Comparison of ENCODE assay signal across 40 mouse cellular contexts in the genomic region with DNA sequence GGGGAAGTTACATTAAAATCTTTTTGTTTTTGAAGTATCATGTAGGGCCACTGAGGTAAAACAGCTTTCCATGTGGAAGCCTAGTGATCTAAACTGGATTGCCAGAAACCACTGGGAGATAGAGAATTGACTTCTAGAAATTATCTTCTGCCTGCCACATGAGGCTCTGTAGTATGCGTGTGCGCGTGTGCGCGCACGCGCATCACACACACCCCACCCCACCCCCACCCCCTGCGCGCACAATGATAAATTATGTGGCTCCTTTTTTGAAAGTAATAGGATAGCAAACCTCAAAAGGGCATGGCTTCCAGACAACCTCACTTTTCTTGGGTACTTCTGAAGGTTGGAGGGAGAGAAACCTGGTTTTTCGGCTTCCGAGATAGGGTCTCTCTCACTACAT. TPM values are rescaled to one million over a fixed set of nuclear protein-coding genes. Genes with fewer than 3 reads are reported as not detected.
"Had no signal": no experiment of that assay in that cellular context is flagged by ENCODE, and none has a peak within 500 bp of the region (broad histone marks: within the 10 kb centered on the region; RNA-seq: fewer than 3 reads in every experiment).

No protein-coding gene starts in this region.

- H3K9me3 ChIP-seq: heart, embryonic 13.5 days; heart, embryonic 15.5 days; hindbrain, embryonic 10.5 days; hindbrain, embryonic 12.5 days; limb, embryonic 15.5 days had no signal

- H3K4me3 ChIP-seq: heart, adult 2 months; heart, embryonic 13.5 days; heart, embryonic 15.5 days; hindbrain, embryonic 10.5 days; hindbrain, embryonic 12.5 days; limb, embryonic 13.5 days; limb, embryonic 15.5 days had no signal

- H3K27me3 ChIP-seq: hindbrain, embryonic 12.5 days; limb, embryonic 13.5 days; limb, embryonic 15.5 days had no signal

- H3K27ac ChIP-seq: heart, adult 2 months; heart, embryonic 13.5 days; heart, embryonic 15.5 days; hindbrain, embryonic 10.5 days; hindbrain, embryonic 12.5 days; hindbrain, embryonic 14.5 days; limb, embryonic 13.5 days; liver, embryonic 14.5 days had no signal

- H3K4me2 ChIP-seq: heart, embryonic 13.5 days; heart, embryonic 15.5 days; hindbrain, embryonic 12.5 days; hindbrain, embryonic 14.5 days; limb, embryonic 13.5 days; limb, embryonic 15.5 days had no signal

- ATAC-seq: hindbrain, embryonic 16.5 days; inflammation-experienced regulatory T-cells, adult 6 months had no signal

- DNase-seq: gastrocnemius, postnatal 14 days; gastrocnemius, postnatal 36 days; heart, adult 11 months; heart, adult 2 months; heart, postnatal 4 days; kidney, adult 18-20 months; kidney, adult 8-10 months; kidney, postnatal 14 days; kidney, postnatal 36 days; layer of hippocampus, adult 9-11 months; layer of hippocampus, postnatal 36 days; left cerebral cortex, postnatal 4 days had no signal

- H3K4me1 ChIP-seq: heart, embryonic 15.5 days had no signal

- H3K36me3 ChIP-seq: heart, embryonic 13.5 days; heart, embryonic 15.5 days; hindbrain, embryonic 12.5 days; limb, embryonic 13.5 days; limb, embryonic 15.5 days had no signal

- H3K9ac ChIP-seq: heart, embryonic 13.5 days; heart, embryonic 15.5 days; hindbrain, embryonic 12.5 days; hindbrain, embryonic 14.5 days; limb, embryonic 13.5 days; limb, embryonic 15.5 days; liver, embryonic 14.5 days had no signal

RNA-seq across cellular contexts. Expression of a gene that starts 2.8 kb away (rescaled TPM):
- total RNA-seq: gastrocnemius, adult 18-20 months; gastrocnemius, adult 8-10 months; gastrocnemius, postnatal 14 days; gastrocnemius, postnatal 36 days; heart, adult 2 months; heart, postnatal 25 days; heart, postnatal 4 days; layer of hippocampus, adult 18-20 months; layer of hippocampus, adult 8-10 months; layer of hippocampus, postnatal 14 days; layer of hippocampus, postnatal 36 days; left cerebral cortex, adult 18-20 months; left cerebral cortex, adult 8-10 months; left cerebral cortex, postnatal 10 days; left cerebral cortex, postnatal 25 days; left cerebral cortex, postnatal 4 days had no signal
- polyA plus RNA-seq: frontal cortex, adult 2 months; heart, adult 2 months; heart, embryonic 11.5 days; heart, embryonic 13.5 days; heart, embryonic 15.5 days; heart, postnatal 0 days; hindbrain, embryonic 10.5 days; hindbrain, embryonic 12.5 days; hindbrain, embryonic 14.5 days; hindbrain, embryonic 16.5 days; limb, embryonic 13.5 days; liver, embryonic 14.5 days; liver, embryonic 16.5 days had no signal

RNA-seq across cellular contexts. Expression of a gene that starts 13.6 kb away (rescaled TPM):
- total RNA-seq: gastrocnemius, adult 18-20 months; gastrocnemius, adult 8-10 months; gastrocnemius, postnatal 14 days; gastrocnemius, postnatal 36 days; heart, adult 2 months; heart, postnatal 25 days; heart, postnatal 4 days; layer of hippocampus, adult 18-20 months; layer of hippocampus, adult 8-10 months; layer of hippocampus, postnatal 14 days; layer of hippocampus, postnatal 36 days; left cerebral cortex, adult 18-20 months; left cerebral cortex, adult 8-10 months; left cerebral cortex, postnatal 10 days; left cerebral cortex, postnatal 25 days; left cerebral cortex, postnatal 4 days; liver, adult 2 months had no signal
- polyA plus RNA-seq: frontal cortex, adult 2 months; gonadal fat pad, adult 2 months; heart, adult 2 months; hindbrain, embryonic 14.5 days; hindbrain, embryonic 16.5 days; inflammation-experienced regulatory T-cells, adult 6 months; intestine, postnatal 0 days; large intestine, adult 2 months; liver, adult 2 months; liver, embryonic 14.5 days; liver, embryonic 16.5 days had no signal
